ENCODE assay signal across 18 mouse cellular contexts in genomic region chr14:78447542-78447941, GRCm38 (mm10).
DNase-seq lines count a peak whose midpoint lies in the region; ATAC-seq lines count a peak whose summit lies in the region.
"Had no signal": no experiment of that assay in that cellular context is flagged by ENCODE, and none has a peak within 500 bp of the region (broad histone marks: within the 10 kb centered on the region; RNA-seq: fewer than 3 reads in every experiment).

No protein-coding gene starts in this region.

- no peak for DNase-seq in heart, adult 8-10 months (ENCODE audit: low spot score)
- DNase-seq in induced T-regulatory cell, adult 2 months (ENCODE audit: low read depth) = peak; percentile 22
- DNase-seq in thymus, postnatal 10 days (ENCODE audit: low spot score in 2 of 2) = no peak
- DNase-seq: adrenal gland, adult 2 months; adrenal gland, postnatal 10 days; adrenal gland, postnatal 25 days; cerebellum, adult 11 months; cerebellum, adult 18-20 months; cerebellum, adult 8-10 months; cerebellum, adult 9-11 months; cerebellum, postnatal 14 days; cerebellum, postnatal 36 days; forebrain, postnatal 0 days had no signal

- H3K4me2 ChIP-seq in heart, embryonic 16.5 days (ENCODE audit: low read depth, low read length) = no peak overlapping the region
- no peak overlapping the region for H3K4me2 ChIP-seq in limb, embryonic 15.5 days
- H3K4me2 ChIP-seq: embryonic facial prominence, embryonic 13.5 days; forebrain, embryonic 13.5 days; forebrain, embryonic 15.5 days had no signal

- H3K9ac ChIP-seq in heart, embryonic 16.5 days (ENCODE audit: low read length) = no peak overlapping the region
- no peak overlapping the region for H3K9ac ChIP-seq in limb, embryonic 15.5 days
- H3K9ac ChIP-seq: embryonic facial prominence, embryonic 13.5 days; forebrain, embryonic 13.5 days; forebrain, embryonic 15.5 days; forebrain, postnatal 0 days had no signal

- no peak overlapping the region for H3K4me3 ChIP-seq in heart, embryonic 16.5 days (ENCODE audit: low read length)
- H3K4me3 ChIP-seq in limb, embryonic 15.5 days = no peak overlapping the region
- H3K4me3 ChIP-seq: embryonic facial prominence, embryonic 13.5 days; forebrain, embryonic 13.5 days; forebrain, embryonic 15.5 days had no signal

- H3K9me3 ChIP-seq in heart, embryonic 16.5 days (replicated peaks; ENCODE audit: control insufficient read depth, low read length) = peaks cover 11% of the 10 kb centered on the region
- no peaks in the 10 kb centered on the region for H3K9me3 ChIP-seq in limb, embryonic 15.5 days
- H3K9me3 ChIP-seq: embryonic facial prominence, embryonic 13.5 days; forebrain, embryonic 13.5 days; forebrain, embryonic 15.5 days had no signal

- H3K4me1 ChIP-seq in heart, embryonic 16.5 days (ENCODE audit: control insufficient read depth, insufficient read depth, low read length) = no peaks in the 10 kb centered on the region
- H3K4me1 ChIP-seq in limb, embryonic 15.5 days = no peaks in the 10 kb centered on the region
- H3K4me1 ChIP-seq: embryonic facial prominence, embryonic 13.5 days; forebrain, embryonic 13.5 days; forebrain, embryonic 15.5 days had no signal

- H3K36me3 ChIP-seq in heart, embryonic 16.5 days (ENCODE audit: control insufficient read depth, insufficient read depth) = no peaks in the 10 kb centered on the region
- no peaks in the 10 kb centered on the region for H3K36me3 ChIP-seq in limb, embryonic 15.5 days
- H3K36me3 ChIP-seq: embryonic facial prominence, embryonic 13.5 days; forebrain, embryonic 15.5 days had no signal

- 67% methylated on average over 3 of the region's 3 CpGs for WGBS in heart, embryonic 16.5 days
- 78% methylated on average over 3 of the region's 3 CpGs for WGBS in limb, embryonic 15.5 days

- no peak overlapping the region for H3K27ac ChIP-seq in heart, embryonic 16.5 days (ENCODE audit: low read length)
- no peak overlapping the region for H3K27ac ChIP-seq in limb, embryonic 15.5 days
- H3K27ac ChIP-seq: embryonic facial prominence, embryonic 13.5 days; forebrain, embryonic 13.5 days; forebrain, embryonic 15.5 days had no signal

- H3K27me3 ChIP-seq in heart, embryonic 16.5 days (ENCODE audit: control insufficient read depth, insufficient read depth, low read length) = no peaks in the 10 kb centered on the region
- H3K27me3 ChIP-seq in limb, embryonic 15.5 days = no peaks in the 10 kb centered on the region
- H3K27me3 ChIP-seq: embryonic facial prominence, embryonic 13.5 days; forebrain, embryonic 13.5 days; forebrain, embryonic 15.5 days had no signal

- ATAC-seq in heart, embryonic 16.5 days (replicated peaks; ENCODE audit: extremely low read depth, insufficient read depth, low FRiP score) = 0 out of 2 replicates have a peak, but pooled peaks have one; percentile 2
- ATAC-seq in limb, embryonic 15.5 days (ENCODE audit: insufficient number of reproducible peaks, low FRiP score, low TSS enrichment, low read depth) = peak; percentile 50; the same call in 1 of the 2 replicates
- ATAC-seq: forebrain, embryonic 13.5 days; forebrain, embryonic 15.5 days; forebrain, postnatal 0 days had no signal
